Comparison of ENCODE assay signal across 7 mouse cellular contexts in the genomic region with DNA sequence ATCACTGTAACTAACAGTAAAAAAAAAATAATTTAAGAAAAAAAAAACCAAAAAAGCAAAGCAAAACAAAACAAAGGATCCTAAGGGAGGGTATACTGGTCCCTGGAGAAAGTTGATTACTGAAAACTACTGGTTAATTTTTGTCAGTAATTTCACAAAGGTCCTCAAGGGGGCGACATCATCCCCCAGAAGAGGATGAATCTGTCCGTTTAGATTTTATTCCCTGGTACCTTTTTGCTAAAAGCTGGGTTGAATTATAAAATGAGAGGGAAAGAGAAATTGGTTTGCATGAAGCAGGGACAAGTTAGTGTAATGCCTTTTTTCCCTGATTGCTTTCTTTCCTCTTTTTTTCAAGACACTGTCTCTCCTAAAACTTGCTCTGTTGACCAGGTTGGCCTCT. TPM values are rescaled to one million over a fixed set of nuclear protein-coding genes. Genes with fewer than 3 reads are reported as not detected.
DNase-seq lines count a peak whose midpoint lies in the region; ATAC-seq and TF ChIP-seq lines count a peak whose summit lies in the region.

No protein-coding gene starts in this region.

- no peaks in the 10 kb centered on the region for H3K9me3 ChIP-seq in liver, postnatal 0 days (ENCODE audit: low read length)

- peak; percentile 74 for DNase-seq in kidney, adult 9 months
- no peak for DNase-seq in kidney, adult 11 months
- peak; percentile 59 for DNase-seq in thymus, postnatal 0 days (ENCODE audit: low spot score)
- no peak for DNase-seq in thymus, adult 18-20 months
- peak; percentile 64 for DNase-seq in cerebellum, adult 8-10 months
- no peak for DNase-seq in liver, postnatal 0 days

- WGBS in liver, postnatal 0 days (ENCODE audit: insufficient replicate concordance), result 0% methylated on average over 2 of the region's 2 CpGs

- H3K36me3 ChIP-seq in liver, postnatal 0 days (replicated peaks; ENCODE audit: insufficient read depth, low read length), result no peaks in the 10 kb centered on the region

- no peak overlapping the region for H3K4me2 ChIP-seq in liver, postnatal 0 days (ENCODE audit: low read depth, low read length)

- H3K9ac ChIP-seq in liver, postnatal 0 days (replicated peaks), result no peak overlapping the region

- peak; percentile 85 for TF ChIP-seq CTCF in liver, postnatal 0 days (IDR thresholded peaks at IDR 0.05; ENCODE audit: low read depth)

- H3K4me1 ChIP-seq in liver, postnatal 0 days (ENCODE audit: insufficient read depth), result peaks cover 8% of the 10 kb centered on the region

- no peak for ATAC-seq in liver, postnatal 0 days
- ATAC-seq in inflammation-experienced regulatory T-cells, adult 6 months, result no peak

- H3K27ac ChIP-seq in liver, postnatal 0 days (ENCODE audit: low read depth), result no peak overlapping the region

- no peak overlapping the region for H3K4me3 ChIP-seq in liver, postnatal 0 days (ENCODE audit: low read depth, low read length)

- no peak for TF ChIP-seq EP300 in liver, postnatal 0 days (IDR thresholded peaks at IDR 0.05; ENCODE audit: low read depth)

- H3K27me3 ChIP-seq in liver, postnatal 0 days (ENCODE audit: insufficient read depth, low read length), result no peaks in the 10 kb centered on the region

RNA-seq across cellular contexts. Expression of gene Zc3h4, which starts 4.8 kb away (rescaled TPM):
- polyA plus RNA-seq in thymus, postnatal 0 days (2015; fragmentation: Nextera tagmentation; extraction: Ambion mirVana), result 12.2 and 15.9 TPM in 2 replicates
- polyA plus RNA-seq in liver, postnatal 0 days (2015; fragmentation: Nextera tagmentation; extraction: Ambion mirVana), result 4.7 and 5.2 TPM in 2 replicates
- polyA plus RNA-seq in inflammation-experienced regulatory T-cells, adult 6 months (2017; shearing (Covaris generic)), result 10 to 100 TPM; 13.1 to 20.1 (median 17.3) TPM

RNA-seq across cellular contexts. Expression of gene Sae1, which starts 8.3 kb away (rescaled TPM):
- 246 and 259 TPM in 2 replicates for polyA plus RNA-seq in thymus, postnatal 0 days (2015; fragmentation: Nextera tagmentation; extraction: Ambion mirVana)
- polyA plus RNA-seq in liver, postnatal 0 days (2015; fragmentation: Nextera tagmentation; extraction: Ambion mirVana), result 48.3 and 51.9 TPM in 2 replicates
- polyA plus RNA-seq in inflammation-experienced regulatory T-cells, adult 6 months (2017; shearing (Covaris generic)), result 100 to 1,000 TPM in 1 of 3 experiments, 10 to 100 TPM in 2; 72.6 to 121 (median 77.7) TPM

RNA-seq across cellular contexts. Expression of gene Tmem160, which starts 56.6 kb away (rescaled TPM):
- polyA plus RNA-seq in thymus, postnatal 0 days (2015; fragmentation: Nextera tagmentation; extraction: Ambion mirVana), result 148 and 149 TPM in 2 replicates
- polyA plus RNA-seq in liver, postnatal 0 days (2015; fragmentation: Nextera tagmentation; extraction: Ambion mirVana), result 38.7 and 43.0 TPM in 2 replicates
- 1 to 10 TPM; 5.3 to 7.7 (median 7.6) TPM for polyA plus RNA-seq in inflammation-experienced regulatory T-cells, adult 6 months (2017; shearing (Covaris generic))

Comparison
In these comparisons a context has a peak if more than half of its experiments do, and no peak if none do; other contexts are left out.
1. DNase-seq: peak in kidney, adult 9 months (single experiment), thymus, postnatal 0 days (single experiment) and cerebellum, adult 8-10 months (single experiment); none in kidney, adult 11 months (single experiment), thymus, adult 18-20 months (0 of 2) and liver, postnatal 0 days (single experiment).